Mouse (Mus musculus) cortical plate, adult 2 months (tissue): ENCODE results near the gene Hacd3.

ENCODE experiments used
- CTCF ChIP-seq: fragments of 200-500 bp; IDR thresholded peaks from 2 replicates; pipeline ENCODE4 v1.5.1; 2011; ENCODE audit warnings: mild to moderate bottlenecking, control low read depth, low read length; ENCODE audit not compliant: insufficient read depth; ENCODE audit errors: extremely low read depth
- POLR2A ChIP-seq: fragments of 200-500 bp; IDR thresholded peaks from 2 replicates; pipeline ENCODE4 v1.6.1; 2011; ENCODE audit warnings: mild to moderate bottlenecking, low read length, control low read depth; ENCODE audit not compliant: insufficient read depth; ENCODE audit errors: extremely low read depth

DNA sequence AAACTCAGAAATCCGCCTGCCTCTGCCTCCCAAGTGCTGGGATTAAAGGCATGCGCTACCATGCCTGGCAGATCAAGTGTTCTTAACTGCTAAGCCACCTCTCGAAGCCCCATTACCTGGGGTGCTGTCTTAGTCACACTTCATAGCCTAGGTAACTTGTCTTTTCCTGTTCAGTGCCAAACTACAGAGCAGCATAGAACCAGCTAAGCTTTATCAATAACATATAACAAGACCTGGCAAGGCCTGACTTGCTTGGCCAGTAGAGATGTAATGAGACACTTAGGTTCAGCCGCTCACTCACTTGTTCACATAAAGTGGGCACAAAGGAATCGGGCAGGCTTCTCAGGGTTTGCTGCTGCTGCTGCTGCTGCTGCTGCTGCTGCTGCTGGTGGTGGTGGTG lies 6.8 kb upstream of the Hacd3 start:
- TF ChIP-seq POLR2A = no peak
- no peak for TF ChIP-seq CTCF
